Mouse (Mus musculus) liver, postnatal 0 days (tissue): Measurements from ENCODE around the gene Ugt1a5.

Experiments used
- CTCF ChIP-seq: sonication (generic); IDR thresholded peaks from 2 replicates; pipeline ENCODE4 v1.5.1; 2016; ENCODE audit warnings: antibody characterized with exemption, low read depth
- EP300 ChIP-seq: IDR thresholded peaks from 2 replicates; pipeline ENCODE4 v1.6.1; 2016; ENCODE audit warnings: antibody characterized with exemption, low read depth, mild to moderate bottlenecking

GRCm38 (mm10) chr1:88259643-88260024 is 93.8 kb downstream of the Ugt1a5 start:
- TF ChIP-seq CTCF (no peak), EP300 (no peak)
